Mouse (Mus musculus) midbrain, embryonic 13.5 days (tissue): Measurements from ENCODE around the gene Hyal4. TPM values are rescaled to one million over a fixed set of nuclear protein-coding genes. Genes with fewer than 3 reads are reported as not detected.

Experiments used
- polyA plus RNA-seq: library from polyadenylated mRNA; unstranded; fragments of >200 nt; fragmentation: Nextera tagmentation; extraction: Ambion mirVana; gene quantifications from 2 replicates; pipeline ENCODE4 v1.2.1, GENCODE M21; 2015

The Hyal4 gene
- polyA plus RNA-seq, 1 experiment from 2014 or later: not detected

Other genes starting within 250 kb of the Hyal4 start
- 0.68 and 0.77 TPM in 2 replicates for gene Iqub, start 233.3 kb upstream of the Hyal4 start, polyA plus RNA-seq
- gene Ndufa5, start 220.3 kb upstream of the Hyal4 start, polyA plus RNA-seq: 360 and 376 TPM in 2 replicates
- not detected in 2 replicates for gene Asb15, start 220.2 kb upstream of the Hyal4 start, polyA plus RNA-seq
- gene Lmod2, start 150.6 kb upstream of the Hyal4 start, polyA plus RNA-seq: not detected in 2 replicates
- 62.4 and 69.1 TPM in 2 replicates for gene Wasl, start 83.3 kb upstream of the Hyal4 start, polyA plus RNA-seq
- not detected in 2 replicates for gene Hyal6, start 15.1 kb upstream of the Hyal4 start, polyA plus RNA-seq
- gene Spam1, start 42.9 kb downstream of the Hyal4 start, polyA plus RNA-seq: not detected in 2 replicates
- not detected in 2 replicates for gene Hyal5, start 109.7 kb downstream of the Hyal4 start, polyA plus RNA-seq
- gene Tmem229a, start 208.0 kb downstream of the Hyal4 start, polyA plus RNA-seq: 1.6 and 2.1 TPM in 2 replicates